Comparison of ENCODE assay signal across 8 mouse cellular contexts in genomic region chr10:41450137-41450670, GRCm38 (mm10). TPM values are rescaled to one million over a fixed set of nuclear protein-coding genes. Genes with fewer than 3 reads are reported as not detected.
DNase-seq lines count a peak whose midpoint lies in the region; ATAC-seq and TF ChIP-seq lines count a peak whose summit lies in the region.

Gene Zbtb24 (plus strand): TSS chr10:41450383.

- peaks cover 7% of the 10 kb centered on the region; the same call in 1 of the 2 replicates for H3K36me3 ChIP-seq in kidney, embryonic 14.5 days (ENCODE audit: control insufficient read depth, insufficient read depth, low read length)
- peaks cover 27% of the 10 kb centered on the region for H3K36me3 ChIP-seq in limb, embryonic 15.5 days

- H3K4me3 ChIP-seq in bone marrow macrophage, adult 2 months (ENCODE audit: insufficient read depth, low read length) = peak within 1 kb of the TSS; percentile 72
- peak within 1 kb of the TSS; percentile 89 for H3K4me3 ChIP-seq in embryonic fibroblast, embryonic 13.5 days (ENCODE audit: insufficient read depth, low read length)
- peak within 1 kb of the TSS; percentile 91 for H3K4me3 ChIP-seq in kidney, embryonic 14.5 days (ENCODE audit: low read length)
- peak within 1 kb of the TSS; percentile 99 for H3K4me3 ChIP-seq in limb, embryonic 15.5 days

- no peaks in the 10 kb centered on the region for H3K9me3 ChIP-seq in kidney, embryonic 14.5 days (ENCODE audit: control insufficient read depth, low read length)
- no peaks in the 10 kb centered on the region for H3K9me3 ChIP-seq in limb, embryonic 15.5 days

- under 1% methylated on average over 49 of the region's 49 CpGs for WGBS in kidney, embryonic 14.5 days
- under 1% methylated on average over 49 of the region's 49 CpGs for WGBS in limb, embryonic 15.5 days

- peak; percentile 44; the same call in 1 of the 2 replicates for TF ChIP-seq POLR2A in bone marrow macrophage, adult 2 months (IDR thresholded peaks at IDR 0.05; ENCODE audit: borderline replicate concordance, low read depth, low read length)
- TF ChIP-seq POLR2A in embryonic fibroblast, embryonic 13.5 days (IDR thresholded peaks at IDR 0.05; ENCODE audit: low read depth, low read length) = peak; percentile 91

- no peaks in the 10 kb centered on the region for H3K27me3 ChIP-seq in kidney, embryonic 14.5 days (ENCODE audit: control insufficient read depth, insufficient read depth, low read length)
- no peaks in the 10 kb centered on the region for H3K27me3 ChIP-seq in limb, embryonic 15.5 days

- H3K9ac ChIP-seq in kidney, embryonic 14.5 days (ENCODE audit: low read depth, low read length) = peak within 1 kb of the TSS; percentile 87
- peak within 1 kb of the TSS; percentile 86 for H3K9ac ChIP-seq in limb, embryonic 15.5 days

- no peak for TF ChIP-seq CTCF in bone marrow macrophage, adult 2 months (IDR thresholded peaks at IDR 0.05; ENCODE audit: low read depth, low read length)
- TF ChIP-seq CTCF in embryonic fibroblast, embryonic 13.5 days (IDR thresholded peaks at IDR 0.05; ENCODE audit: borderline replicate concordance, insufficient read depth, low read length) = no peak

- ATAC-seq in kidney, embryonic 14.5 days (ENCODE audit: low FRiP score, low TSS enrichment) = peak; percentile 94
- peak; percentile 89 for ATAC-seq in limb, embryonic 15.5 days (ENCODE audit: insufficient number of reproducible peaks, low FRiP score, low TSS enrichment, low read depth)

- peak within 1 kb of the TSS; percentile 17 for H3K27ac ChIP-seq in bone marrow macrophage, adult 2 months (ENCODE audit: insufficient read depth, low read depth, low read length)
- peak within 1 kb of the TSS; percentile 74 for H3K27ac ChIP-seq in embryonic fibroblast, embryonic 13.5 days (ENCODE audit: insufficient read depth, low read length)
- peak within 1 kb of the TSS; percentile 56; the same call in 1 of the 2 replicates for H3K27ac ChIP-seq in kidney, embryonic 14.5 days (ENCODE audit: low read depth, low read length)
- peak within 1 kb of the TSS; percentile 83 for H3K27ac ChIP-seq in limb, embryonic 15.5 days

- peak; percentile 97 for DNase-seq in A20 (ENCODE audit: low read depth, low spot score)
- DNase-seq in heart, adult 9 months (ENCODE audit: low spot score in 2 of 2) = peak; percentile 94 to 95
- DNase-seq in monocyte, adult 2 months (ENCODE audit: low read depth in 1 of 2, low spot score in 2 of 2) = peak; percentile 83 to 92
- peak; percentile 96 to 98 for DNase-seq in spleen, postnatal 36 days (ENCODE audit: low spot score in 2 of 2)

- H3K4me1 ChIP-seq in bone marrow macrophage, adult 2 months (ENCODE audit: control insufficient read depth, insufficient read depth, low read length) = peaks cover 11% of the 10 kb centered on the region
- 0 out of 2 replicates have a peak, but pooled peaks cover 2% of the 10 kb centered on the region for H3K4me1 ChIP-seq in embryonic fibroblast, embryonic 13.5 days (ENCODE audit: control insufficient read depth, insufficient read depth, low read length)
- H3K4me1 ChIP-seq in kidney, embryonic 14.5 days (ENCODE audit: control insufficient read depth, insufficient read depth, low read length) = peaks cover 7% of the 10 kb centered on the region
- H3K4me1 ChIP-seq in limb, embryonic 15.5 days = peaks cover 12% of the 10 kb centered on the region

- H3K4me2 ChIP-seq in kidney, embryonic 14.5 days (replicated peaks; ENCODE audit: low read depth, low read length) = peak within 1 kb of the TSS; percentile 56
- peak within 1 kb of the TSS; percentile 68 for H3K4me2 ChIP-seq in limb, embryonic 15.5 days

RNA-seq across cellular contexts. Expression of gene Zbtb24, which starts in this region (rescaled TPM):
- 11.8 and 13.4 TPM in 2 replicates for polyA plus RNA-seq in bone marrow macrophage, adult 2 months (2012; ENCODE audit: insufficient read depth, insufficient read length, missing spikeins)
- polyA plus RNA-seq in embryonic fibroblast, embryonic 13.5 days (2011; ENCODE audit: insufficient read length, low read depth, missing spikeins) = 11.1 TPM in 2 replicates
- polyA plus RNA-seq in kidney, embryonic 14.5 days (2014; fragmentation: Nextera tagmentation; extraction: Ambion mirVana) = 13.5 and 19.2 TPM in 2 replicates
- 18.4 and 19.2 TPM in 2 replicates for polyA plus RNA-seq in limb, embryonic 15.5 days (2015; fragmentation: Nextera tagmentation; extraction: Ambion mirVana)

Comparison
In these comparisons a context has a peak if more than half of its experiments do, and no peak if none do; other contexts are left out.
1. Peak in every context shown above with its lines: DNase-seq, ATAC-seq, H3K4me3 ChIP-seq and H3K27ac ChIP-seq.
2. H3K27ac ChIP-seq: peak in every context shown above with its lines; median percentile 83 in limb, embryonic 15.5 days; 74 in embryonic fibroblast, embryonic 13.5 days; 56 in kidney, embryonic 14.5 days; 17 in bone marrow macrophage, adult 2 months.